Mouse (Mus musculus) adrenal gland, adult (tissue): ENCODE results near the gene Isg20l2.

ENCODE experiments used
- DNase-seq, 2 experiments: peaks; one replicate each; pipeline ENCODE4 v3.0.0; 2022 to 2023; ENCODE audit warnings: low spot score in 1 of 2; ENCODE audit not compliant: inconsistent age in 2 of 2

The Isg20l2 gene

GRCm38 (mm10) chr3:87910573-87911141 is 19.5 kb upstream of the Isg20l2 start:
- DNase-seq: peak; percentile 89 to 95

DNA sequence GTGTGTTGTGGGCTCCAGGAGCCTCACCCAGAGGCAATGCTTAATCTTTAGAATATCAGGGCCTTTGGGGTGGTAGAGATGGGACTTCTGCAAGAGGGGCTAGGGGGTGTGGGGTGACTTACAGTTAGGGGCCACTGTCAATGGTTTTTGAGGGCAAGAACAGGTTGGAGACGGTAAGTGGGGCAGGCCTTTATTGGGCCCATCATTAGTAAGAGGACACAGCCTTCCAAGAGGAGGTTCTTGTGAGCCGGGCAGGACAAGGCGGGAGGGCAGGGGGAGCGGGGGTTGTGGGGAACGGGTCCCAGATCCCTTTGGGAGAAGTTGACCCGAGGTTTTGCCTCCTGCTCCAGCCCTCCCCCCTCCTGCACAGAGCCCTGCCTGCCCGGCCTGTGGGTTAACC is 16.6 kb upstream of the Isg20l2 start:
- no peak for DNase-seq

- DNase-seq: no peak
Observed at GRCm38 (mm10) chr3:87913891-87914290, 16.2 kb upstream of the Isg20l2 start.

- no peak for DNase-seq
Observed at GRCm38 (mm10) chr3:87916990-87917389, 13.1 kb upstream of the Isg20l2 start.

GRCm38 (mm10) chr3:87918551-87918950 is 11.6 kb upstream of the Isg20l2 start:
- peak in 1 of 2 experiments; percentile 50 for DNase-seq

DNA sequence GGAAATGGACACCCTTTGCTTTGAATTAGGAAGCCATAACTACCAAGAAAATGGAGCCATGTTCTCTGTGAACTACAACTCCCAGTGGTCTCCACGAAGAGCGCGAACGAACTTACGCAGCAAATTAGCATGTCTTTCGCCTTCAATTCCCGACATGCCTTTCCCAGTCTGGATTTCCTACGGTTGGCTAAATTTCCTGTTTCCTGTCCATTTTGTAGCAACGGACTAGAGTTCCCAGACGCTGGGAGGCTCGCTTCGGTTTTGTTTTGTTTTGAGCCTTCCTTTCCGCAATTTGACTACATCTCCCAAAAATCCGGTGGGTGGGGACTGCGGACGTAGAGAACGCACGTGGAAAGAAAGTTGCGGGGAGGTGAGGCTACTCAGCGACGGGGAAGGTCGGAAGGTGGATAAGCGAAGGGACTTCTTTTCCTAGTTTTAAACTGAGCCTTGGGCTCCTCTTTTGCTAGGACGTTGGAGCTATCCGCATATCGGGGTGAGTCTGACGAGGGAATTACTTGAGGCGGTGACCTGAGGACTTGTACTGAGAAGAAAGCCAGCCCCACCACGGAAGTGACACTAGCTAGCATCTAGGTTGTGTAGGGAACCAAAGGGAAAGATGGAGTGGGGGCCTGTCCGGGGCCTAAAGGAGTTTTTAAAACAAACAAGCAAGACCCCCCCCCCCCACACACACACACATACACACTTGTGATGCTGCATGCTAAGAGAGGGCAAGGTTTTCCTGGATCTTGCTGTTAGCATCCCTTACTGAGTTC is 10.6 kb upstream of the Isg20l2 start, which contains the start of gene Mrpl24:
Gene Mrpl24 (plus strand): TSS at position 171 of the 773 bp plus-strand sequence.
- peak; percentile 86 to 95 for DNase-seq

DNA sequence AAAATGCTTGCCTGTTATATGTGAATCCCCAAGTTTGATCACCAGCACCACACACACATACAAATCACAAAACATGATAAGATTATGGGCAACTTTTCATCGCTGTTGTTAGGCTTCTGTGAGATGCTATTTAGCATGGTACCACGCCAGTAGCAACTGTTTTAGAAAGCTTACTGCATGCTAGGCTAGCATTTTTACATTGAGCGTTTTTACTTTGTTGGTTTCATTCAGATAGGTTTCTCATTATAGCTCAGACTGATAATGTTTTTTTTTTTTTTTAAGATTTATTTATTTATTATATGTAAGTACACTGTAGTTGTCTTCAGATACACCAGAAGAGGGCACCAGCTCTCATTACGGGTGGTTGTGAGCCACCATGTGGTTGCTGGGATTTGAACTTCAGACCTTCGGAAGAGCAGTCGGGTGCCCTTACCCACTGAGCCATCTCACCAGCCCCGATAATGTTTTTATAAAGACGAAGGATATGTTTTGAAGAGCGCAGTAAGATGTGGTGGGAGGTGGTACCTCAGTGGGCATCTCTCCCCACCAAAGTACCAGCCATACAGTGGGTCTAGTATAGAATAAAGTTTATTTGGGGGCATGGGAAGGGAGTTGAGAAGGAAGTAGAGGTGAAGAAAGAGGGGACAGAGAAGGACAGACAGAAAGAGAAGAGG is 9.7 kb upstream of the Isg20l2 start:
- DNase-seq: no peak

DNA sequence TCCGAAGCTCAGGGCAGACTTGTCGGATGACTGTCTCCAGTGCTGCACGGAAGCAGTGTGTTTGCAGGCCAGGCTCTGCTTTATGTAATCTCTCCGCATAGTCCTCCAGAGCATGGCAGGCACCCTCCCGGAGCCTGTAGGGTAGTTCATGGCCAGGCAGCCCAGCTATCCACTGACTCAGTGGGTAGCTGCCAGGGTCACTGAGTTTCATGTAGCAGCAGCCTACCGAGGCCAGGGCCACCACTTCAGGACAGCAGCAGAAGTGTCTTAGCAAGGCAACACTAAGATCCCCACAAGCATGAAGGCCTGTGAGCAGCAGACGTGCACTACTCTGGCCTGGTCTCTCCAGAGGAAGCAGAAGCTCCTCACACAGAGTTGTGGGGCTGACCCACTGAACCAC is 5.1 kb upstream of the Isg20l2 start:
- peak; percentile 49 to 79 for DNase-seq

- peak in 1 of 2 experiments; percentile 40 for DNase-seq
Observed at GRCm38 (mm10) chr3:87927452-87927851, 2.7 kb upstream of the Isg20l2 start.

DNA sequence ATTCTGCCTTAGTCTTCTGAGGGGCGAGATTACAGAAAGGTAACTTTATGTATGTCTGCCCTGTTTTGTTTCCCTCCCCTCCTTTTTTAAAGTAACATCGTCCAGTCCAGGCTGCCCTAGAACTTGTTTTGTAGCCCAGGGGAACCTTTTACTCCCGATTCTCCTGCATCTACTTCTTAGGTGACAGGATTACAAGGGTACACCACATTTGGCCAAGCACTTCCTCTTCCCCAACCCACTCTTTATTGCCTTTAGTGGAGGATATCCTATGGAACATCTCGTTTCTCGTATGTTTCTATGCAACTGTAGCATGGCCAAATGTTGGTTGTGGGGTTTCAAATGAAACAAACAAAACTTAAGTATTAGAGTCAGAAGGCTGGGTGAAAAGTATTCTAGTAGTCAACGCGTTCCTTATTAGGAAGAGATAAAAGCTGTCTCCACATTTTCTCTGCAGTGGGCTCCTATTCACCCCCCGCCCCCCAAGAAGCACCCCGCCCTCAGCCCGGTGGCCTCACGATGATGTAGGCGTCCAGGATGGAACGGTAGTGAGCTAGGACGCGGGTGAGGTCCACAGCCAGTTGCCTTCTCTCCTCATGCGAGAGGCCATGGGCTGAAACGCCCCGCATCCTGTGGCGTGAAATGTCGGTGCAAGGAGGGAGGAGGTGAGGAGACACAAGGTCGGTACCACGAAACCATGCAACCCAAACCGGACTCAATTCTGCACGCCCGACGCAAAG is 605 bp upstream of the Isg20l2 start:
- peak in 1 of 2 experiments; percentile 51 for DNase-seq

- DNase-seq: no peak
Observed at GRCm38 (mm10) chr3:87934026-87934425, 3.9 kb downstream of the Isg20l2 start.

DNA sequence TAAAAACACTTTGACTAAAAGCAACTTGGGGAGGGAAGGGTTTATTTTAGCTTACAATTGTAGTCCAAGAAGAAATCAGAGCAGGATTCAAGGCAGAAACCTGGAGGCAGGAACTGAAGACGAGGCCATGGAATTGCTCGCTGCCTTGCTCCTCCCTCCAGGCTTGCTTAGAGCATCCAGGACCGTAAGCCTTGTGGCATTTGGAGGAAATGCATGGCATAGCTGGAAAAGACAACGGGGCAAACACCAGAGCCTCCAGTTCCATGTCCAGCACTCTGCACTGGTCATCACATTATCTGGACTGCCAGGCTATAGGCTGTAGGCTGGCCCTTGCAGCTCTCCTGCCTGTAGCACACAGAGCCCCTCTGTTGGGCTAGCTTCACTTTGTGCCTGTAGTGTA is 4.4 kb downstream of the Isg20l2 start:
- no peak for DNase-seq

GRCm38 (mm10) chr3:87935201-87935600 is 5.1 kb downstream of the Isg20l2 start:
- no peak for DNase-seq

DNA sequence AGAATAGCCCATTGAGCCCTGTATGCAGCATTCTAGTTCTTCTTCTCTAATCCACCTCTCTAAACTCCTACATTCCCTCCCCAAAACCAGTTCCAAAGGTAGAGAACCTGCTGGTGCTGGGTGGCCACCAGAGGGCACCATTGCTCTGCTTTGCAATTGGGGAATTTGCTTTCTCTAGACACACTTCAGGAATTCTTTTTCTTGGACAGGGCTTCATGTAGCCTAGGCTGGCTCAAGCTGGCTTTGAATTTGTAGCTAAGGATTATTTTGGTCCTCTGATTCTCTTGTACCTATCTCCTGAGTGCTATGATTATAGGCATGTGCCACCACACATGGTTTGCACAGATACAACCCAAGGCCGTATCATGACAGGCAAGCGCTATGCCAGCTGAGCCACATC is 5.7 kb downstream of the Isg20l2 start:
- DNase-seq: peak; percentile 74 to 90

DNA sequence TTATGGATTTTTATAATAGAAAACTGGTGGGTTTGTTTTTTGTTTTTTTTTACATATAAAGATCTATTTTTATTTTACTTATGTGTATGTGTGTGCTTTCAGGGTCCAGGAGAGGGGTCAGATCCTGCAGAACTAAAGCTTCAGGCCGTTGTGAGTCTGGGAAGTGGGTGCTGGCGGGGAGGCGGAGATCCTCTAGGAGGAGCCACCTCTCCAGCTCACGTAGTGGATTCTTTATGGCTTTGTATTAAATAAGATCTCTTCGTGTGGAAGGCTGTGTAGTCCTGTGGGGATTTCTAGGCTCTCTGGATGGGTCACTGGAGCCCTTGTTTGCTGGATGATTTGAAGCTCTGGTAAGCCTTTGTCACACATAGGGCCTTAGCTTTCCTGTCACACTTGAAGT is 10.5 kb downstream of the Isg20l2 start:
- no peak for DNase-seq

- DNase-seq: no peak
Observed at GRCm38 (mm10) chr3:87942471-87942870, 12.4 kb downstream of the Isg20l2 start.

- no peak for DNase-seq
Observed at GRCm38 (mm10) chr3:87943586-87943985, 13.5 kb downstream of the Isg20l2 start.

DNA sequence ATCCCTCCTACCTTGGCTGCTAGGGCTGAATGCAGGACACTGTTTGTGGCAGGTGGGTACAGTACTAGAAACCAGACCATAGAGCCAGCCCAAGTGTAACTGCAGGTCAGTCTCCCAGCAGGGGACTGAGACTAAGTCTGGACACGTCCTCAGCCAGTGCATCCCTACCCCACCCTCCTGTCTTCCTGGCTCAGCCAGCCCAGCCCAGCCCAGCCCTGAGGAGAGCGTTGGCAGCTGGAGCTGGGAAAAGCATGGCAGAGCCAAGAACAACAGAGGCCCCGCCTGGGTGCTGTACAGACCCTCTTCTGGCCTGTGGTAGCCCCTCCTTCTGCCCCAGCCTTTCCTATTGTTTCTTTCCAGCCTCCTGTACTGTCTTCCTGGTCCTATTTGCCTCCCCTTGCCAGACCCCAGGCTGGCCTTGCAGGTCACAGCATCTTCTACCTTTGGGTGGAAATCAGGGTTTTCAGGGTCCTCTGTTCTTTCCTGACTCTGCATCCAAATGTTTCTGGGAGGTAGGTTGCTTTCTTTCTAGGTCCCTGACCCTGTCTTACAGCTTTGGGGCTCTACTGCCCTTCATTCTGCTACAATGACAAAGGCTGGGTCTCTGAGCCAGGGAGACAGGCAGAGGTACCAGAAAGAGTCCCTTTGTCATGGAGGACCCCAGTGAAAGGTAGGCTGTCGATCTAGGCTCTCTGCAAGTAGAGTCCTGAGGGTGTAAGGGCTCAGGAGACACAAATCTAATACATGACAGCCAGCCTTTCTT is 14.9 kb downstream of the Isg20l2 start:
- DNase-seq: no peak

GRCm38 (mm10) chr3:87945781-87946540 is 15.8 kb downstream of the Isg20l2 start:
- no peak for DNase-seq

DNA sequence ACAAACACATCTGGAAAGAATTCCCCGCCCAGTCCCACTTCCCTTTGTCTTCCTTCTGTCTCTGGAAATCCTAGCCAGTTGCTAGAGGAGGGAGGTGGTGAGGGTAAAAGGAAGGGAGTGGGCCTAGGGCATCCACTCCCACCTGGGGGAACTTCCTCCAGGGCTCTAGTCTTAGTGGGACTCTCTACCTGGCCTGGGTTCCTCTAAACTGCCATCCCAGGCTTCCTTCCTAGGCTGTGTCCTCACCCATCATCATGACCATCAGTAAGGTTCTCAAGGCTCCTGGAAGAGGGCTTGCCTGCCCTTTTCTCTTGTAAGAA is 16.4 kb downstream of the Isg20l2 start:
- DNase-seq: no peak
